In genomic region chr13:51736007-51736911, GRCm38 (mm10) we compare ENCODE assay signal across 10 mouse cellular contexts. TPM values are rescaled to one million over a fixed set of nuclear protein-coding genes. Genes with fewer than 3 reads are reported as not detected.
A peak's percentile ranks its signal among the peaks of the same experiment; 100 is the strongest.
DNase-seq lines count a peak whose midpoint lies in the region; ATAC-seq lines count a peak whose summit lies in the region.
"Had no signal": no experiment of that assay in that cellular context is flagged by ENCODE, and none has a peak within 500 bp of the region (broad histone marks: within the 10 kb centered on the region; RNA-seq: fewer than 3 reads in every experiment).

No protein-coding gene starts in this region.

- no peaks in the 10 kb centered on the region for H3K27me3 ChIP-seq in embryonic facial prominence, embryonic 15.5 days
- H3K27me3 ChIP-seq: Patski had no signal

- no peaks in the 10 kb centered on the region for H3K9me3 ChIP-seq in embryonic facial prominence, embryonic 15.5 days (replicated peaks)

- H3K4me2 ChIP-seq in embryonic facial prominence, embryonic 15.5 days (replicated peaks) = no peak overlapping the region

- no peaks in the 10 kb centered on the region for H3K36me3 ChIP-seq in embryonic facial prominence, embryonic 15.5 days

- peak; percentile 40 for DNase-seq in heart, postnatal 4 days
- DNase-seq in heart, postnatal 36 days = no peak
- peak; percentile 41 for DNase-seq in retina, postnatal 1 day
- no peak for DNase-seq in retina, embryonic 14.5 days (ENCODE audit: low spot score)
- peak; percentile 67 to 76 for DNase-seq in natural killer cell, adult 2 months (ENCODE audit: low spot score in 2 of 2)
- no peak for DNase-seq in MN1 (ENCODE audit: low spot score)
- no peak for DNase-seq in layer of hippocampus, adult 9-10 months (ENCODE audit: low spot score)
- DNase-seq: cerebellum, postnatal 36 days had no signal

- WGBS in embryonic facial prominence, embryonic 15.5 days = 56% methylated on average over 13 of the region's 13 CpGs

- intact Hi-C loops in heart, postnatal 36 days (cut with DNase I) = no loop called here

- H3K4me1 ChIP-seq in embryonic facial prominence, embryonic 15.5 days = peaks cover 23% of the 10 kb centered on the region

- no peak overlapping the region for H3K9ac ChIP-seq in embryonic facial prominence, embryonic 15.5 days

- H3K4me3 ChIP-seq in embryonic facial prominence, embryonic 15.5 days (replicated peaks) = no peak overlapping the region

- no peak for ATAC-seq in embryonic facial prominence, embryonic 15.5 days (ENCODE audit: insufficient number of reproducible peaks, low FRiP score, low TSS enrichment, low read depth)
- ATAC-seq: Patski had no signal

- peak overlapping the region; percentile 65 for H3K27ac ChIP-seq in embryonic facial prominence, embryonic 15.5 days (replicated peaks)

RNA-seq across cellular contexts. Expression of gene Sema4d, which starts 57.3 kb away (rescaled TPM):
- total RNA-seq in heart, postnatal 4 days (2021) = 10 to 100 TPM; 54.7 to 61.4 TPM
- 10 to 100 TPM; 69.8 to 77.5 TPM for total RNA-seq in heart, postnatal 36 days (2021)
- 9.4 and 11.1 TPM in 2 replicates for polyA plus RNA-seq in embryonic facial prominence, embryonic 15.5 days (2015; fragmentation: Nextera tagmentation; extraction: Ambion mirVana)

Comparison
In these comparisons a context has a peak if more than half of its experiments do, and no peak if none do; other contexts are left out.
1. DNase-seq: peak in heart, postnatal 4 days (single experiment), retina, postnatal 1 day (single experiment) and natural killer cell, adult 2 months (2 of 2); none in heart, postnatal 36 days (0 of 2), retina, embryonic 14.5 days (single experiment), MN1 (single experiment) and layer of hippocampus, adult 9-10 months (single experiment).